In the genomic region with DNA sequence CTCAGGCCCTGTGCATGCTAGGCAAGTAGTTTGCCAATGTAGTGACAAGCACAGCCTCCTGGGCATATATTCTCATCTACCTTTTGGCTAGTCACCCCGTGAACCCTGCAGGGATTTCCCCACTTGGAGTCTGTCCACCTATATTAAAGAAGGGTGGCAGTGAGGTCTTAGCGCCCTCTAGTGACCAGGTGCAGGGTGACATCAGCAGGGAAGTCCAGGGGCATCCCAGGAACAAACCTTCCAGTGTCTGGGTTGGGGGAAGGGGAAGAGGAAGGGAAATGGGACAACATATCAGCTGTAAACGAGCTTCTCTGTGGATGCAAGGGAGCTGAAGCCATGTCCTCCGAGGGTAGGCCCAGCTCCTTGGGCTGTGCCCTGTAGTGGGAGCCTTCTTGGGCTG, we compare ENCODE assay signal across 9 mouse cellular contexts.
DNase-seq lines count a peak whose midpoint lies in the region; ATAC-seq lines count a peak whose summit lies in the region.
"Had no signal": no experiment of that assay in that cellular context is flagged by ENCODE, and none has a peak within 500 bp of the region (broad histone marks: within the 10 kb centered on the region; RNA-seq: fewer than 3 reads in every experiment).

No protein-coding gene starts in this region.

- H3K4me3 ChIP-seq in heart, embryonic 11.5 days (ENCODE audit: low read depth, low read length), result no peak overlapping the region
- H3K4me3 ChIP-seq: neural tube, embryonic 13.5 days had no signal

- no peak for ATAC-seq in heart, embryonic 11.5 days (replicated peaks; ENCODE audit: insufficient number of reproducible peaks, low FRiP score, low TSS enrichment)

- H3K36me3 ChIP-seq in heart, embryonic 11.5 days (ENCODE audit: control insufficient read depth, insufficient read depth, low read length), result no peaks in the 10 kb centered on the region
- H3K36me3 ChIP-seq: neural tube, embryonic 13.5 days had no signal

- DNase-seq in heart, adult 11 months, result peak; percentile 90
- peak; percentile 46 for DNase-seq in urinary bladder, postnatal 25 days (ENCODE audit: low spot score)
- DNase-seq in urinary bladder, adult 2 months (ENCODE audit: low spot score), result no peak
- DNase-seq in forelimb bud, embryonic 11.5 days (ENCODE audit: low read depth, low spot score), result peak; percentile 51
- DNase-seq in kidney, postnatal 25 days, result peak; percentile 50 to 62
- DNase-seq in retina, postnatal 1 day, result peak; percentile 49
- no peak for DNase-seq in gastrocnemius, postnatal 10 days

- H3K4me1 ChIP-seq in heart, embryonic 11.5 days (ENCODE audit: control insufficient read depth, insufficient read depth, low read length), result no peaks in the 10 kb centered on the region

- no peak overlapping the region for H3K27ac ChIP-seq in heart, embryonic 11.5 days (ENCODE audit: low read depth, low read length)
- H3K27ac ChIP-seq: neural tube, embryonic 13.5 days had no signal

- no peaks in the 10 kb centered on the region for H3K9me3 ChIP-seq in heart, embryonic 11.5 days (replicated peaks; ENCODE audit: control insufficient read depth, low read length)
- H3K9me3 ChIP-seq: neural tube, embryonic 13.5 days had no signal

- WGBS in heart, embryonic 11.5 days (ENCODE audit: insufficient replicate concordance), result 6% methylated on average over 4 of the region's 4 CpGs

- peaks cover 33% of the 10 kb centered on the region for H3K27me3 ChIP-seq in heart, embryonic 11.5 days (ENCODE audit: control insufficient read depth, insufficient read depth, low read length)

- no peak overlapping the region for H3K9ac ChIP-seq in heart, embryonic 11.5 days (ENCODE audit: low read depth, low read length)
- H3K9ac ChIP-seq: neural tube, embryonic 13.5 days had no signal

- no peak overlapping the region for H3K4me2 ChIP-seq in heart, embryonic 11.5 days
- H3K4me2 ChIP-seq: neural tube, embryonic 13.5 days had no signal

Comparison
In these comparisons a context has a peak if more than half of its experiments do, and no peak if none do; other contexts are left out.
1. DNase-seq: peak in heart, adult 11 months (single experiment), urinary bladder, postnatal 25 days (single experiment), forelimb bud, embryonic 11.5 days (single experiment), kidney, postnatal 25 days (2 of 2) and retina, postnatal 1 day (single experiment); none in urinary bladder, adult 2 months (single experiment) and gastrocnemius, postnatal 10 days (single experiment).